Mouse (Mus musculus): ENCODE results near the gene Gm30083. TPM values are rescaled to one million over a fixed set of nuclear protein-coding genes. Genes with fewer than 3 reads are reported as not detected.

The Gm30083 gene
- polyA plus RNA-seq, 1 experiment from 2014 or later: not detected

GRCm38 (mm10) chr14:33997427-33997826 lies 17.6 kb downstream of the Gm30083 start:
- Histone ChIP-seq H3K4me3 (replicated peaks) (no peak overlapping the region), H3K27ac (no peak overlapping the region), H3K27me3 (replicated peaks) (no peaks in the 10 kb centered on the region), H3K9me3 (no peaks in the 10 kb centered on the region), H3K36me3 (no peaks in the 10 kb centered on the region), H3K9ac (no peak overlapping the region), H3K4me1 (no peaks in the 10 kb centered on the region), H3K4me2 (no peak overlapping the region)
- ATAC-seq (ENCODE audit: insufficient read depth, low FRiP score, low read depth): no peak
- 51% methylated on average over 6 of the region's 6 CpGs for WGBS

GRCm38 (mm10) chr14:33993521-33994289 lies 21.3 kb downstream of the Gm30083 start:
- Histone ChIP-seq H3K4me2 (no peak overlapping the region), H3K9ac (no peak overlapping the region), H3K36me3 (no peaks in the 10 kb centered on the region), H3K27ac (no peak overlapping the region), H3K27me3 (replicated peaks) (no peaks in the 10 kb centered on the region), H3K4me3 (replicated peaks) (no peak overlapping the region), H3K9me3 (no peaks in the 10 kb centered on the region), H3K4me1 (no peaks in the 10 kb centered on the region)
- WGBS: 89% methylated on average over 6 of the region's 6 CpGs
- ATAC-seq (ENCODE audit: insufficient read depth, low FRiP score, low read depth): no peak

- H3K9me3 ChIP-seq: no peaks in the 10 kb centered on the region
- H3K27ac ChIP-seq: no peak overlapping the region
- no peaks in the 10 kb centered on the region for H3K27me3 ChIP-seq (replicated peaks)
- no peak overlapping the region for H3K4me2 ChIP-seq
- WGBS: 85% methylated on average over 9 of the region's 9 CpGs
- no peak overlapping the region for H3K9ac ChIP-seq
- H3K36me3 ChIP-seq: no peaks in the 10 kb centered on the region
- ATAC-seq (ENCODE audit: insufficient read depth, low FRiP score, low read depth): no peak
- H3K4me3 ChIP-seq (replicated peaks): no peak overlapping the region
- no peaks in the 10 kb centered on the region for H3K4me1 ChIP-seq
Observed at GRCm38 (mm10) chr14:33993051-33993450, 21.9 kb downstream of the Gm30083 start.

- Histone ChIP-seq H3K4me3 (replicated peaks) (no peak overlapping the region), H3K4me2 (no peak overlapping the region), H3K9me3 (no peaks in the 10 kb centered on the region), H3K4me1 (no peaks in the 10 kb centered on the region), H3K27ac (no peak overlapping the region), H3K9ac (no peak overlapping the region), H3K27me3 (replicated peaks) (no peaks in the 10 kb centered on the region), H3K36me3 (no peaks in the 10 kb centered on the region)
- WGBS: 67% methylated on average over 4 of the region's 4 CpGs
- no peak for ATAC-seq (ENCODE audit: insufficient read depth, low FRiP score, low read depth)
Observed at GRCm38 (mm10) chr14:33991971-33992370, 23.0 kb downstream of the Gm30083 start.

DNA sequence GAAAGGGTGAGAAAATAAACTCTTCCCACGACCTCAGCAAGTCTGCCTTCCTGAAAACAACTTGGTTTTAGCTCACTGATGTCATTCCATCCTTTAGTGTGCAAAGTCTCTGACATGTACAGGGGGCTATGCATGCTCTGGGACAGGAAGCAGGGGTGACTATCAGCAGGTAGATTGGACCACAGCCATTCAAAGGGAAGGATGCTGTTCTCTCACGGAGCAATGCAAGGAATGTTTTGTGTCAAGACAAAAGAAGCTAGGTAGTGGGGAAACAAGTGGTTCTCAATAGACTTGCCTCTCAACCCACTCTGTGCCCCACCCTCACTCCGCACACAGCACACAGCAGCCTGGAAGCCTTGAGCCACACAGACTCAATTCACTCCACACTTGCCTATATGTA lies 25.8 kb downstream of the Gm30083 start:
- Histone ChIP-seq H3K4me3 (replicated peaks) (no peak overlapping the region), H3K9ac (no peak overlapping the region), H3K4me2 (no peak overlapping the region), H3K9me3 (no peaks in the 10 kb centered on the region), H3K27me3 (replicated peaks) (no peaks in the 10 kb centered on the region), H3K4me1 (no peaks in the 10 kb centered on the region), H3K36me3 (no peaks in the 10 kb centered on the region), H3K27ac (no peak overlapping the region)
- no peak for ATAC-seq (ENCODE audit: insufficient read depth, low FRiP score, low read depth)
- 53% methylated on average over 3 of the region's 3 CpGs for WGBS

GRCm38 (mm10) chr14:33978604-33979059 lies 36.4 kb downstream of the Gm30083 start, which contains the start of gene Zfp488:
TSS of gene Zfp488 (minus strand) at chr14:33978764.
- ATAC-seq (ENCODE audit: insufficient read depth, low FRiP score, low read depth): peak; percentile 65; the same call in 1 of the 2 replicates
- H3K27me3 ChIP-seq (replicated peaks): peaks cover 7% of the 10 kb centered on the region; the same call in 1 of the 2 replicates
- peak within 1 kb of the TSS; percentile 68 for H3K4me2 ChIP-seq
- no peaks in the 10 kb centered on the region for H3K36me3 ChIP-seq
- H3K4me3 ChIP-seq (replicated peaks): peak within 1 kb of the TSS; percentile 34
- H3K4me1 ChIP-seq: peaks cover 6% of the 10 kb centered on the region
- H3K9me3 ChIP-seq: no peaks in the 10 kb centered on the region
- no peak within 1 kb of the TSS for H3K27ac ChIP-seq
- WGBS: 2% methylated on average over 24 of the region's 25 CpGs
- H3K9ac ChIP-seq: no peak within 1 kb of the TSS

DNA sequence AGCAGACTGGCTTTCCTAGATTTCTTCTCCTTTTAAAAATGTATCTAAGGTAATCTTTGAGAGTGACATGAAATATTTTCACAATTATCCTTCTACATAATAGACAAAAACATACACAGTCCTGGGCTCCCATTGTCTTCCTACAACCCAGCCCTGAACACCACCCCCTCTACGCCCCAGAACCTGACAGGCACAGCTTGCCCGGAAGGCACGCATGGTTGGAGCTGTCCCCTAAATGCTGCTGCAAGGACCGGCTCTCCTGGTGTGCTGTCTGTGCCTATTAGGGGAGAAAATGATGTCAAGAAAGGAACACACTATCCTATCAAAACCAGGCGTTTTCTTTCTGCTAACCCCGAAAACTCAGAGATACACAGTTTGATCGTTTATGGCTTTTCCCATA lies 37.2 kb downstream of the Gm30083 start:
- Histone ChIP-seq H3K36me3 (no peaks in the 10 kb centered on the region), H3K4me3 (replicated peaks) (no peak overlapping the region), H3K27me3 (replicated peaks) (peaks cover 7% of the 10 kb centered on the region; the same call in 1 of the 2 replicates), H3K9me3 (no peaks in the 10 kb centered on the region), H3K27ac (no peak overlapping the region), H3K9ac (no peak overlapping the region), H3K4me2 (no peak overlapping the region), H3K4me1 (peaks cover 6% of the 10 kb centered on the region)
- ATAC-seq (ENCODE audit: insufficient read depth, low FRiP score, low read depth): no peak
- WGBS: 42% methylated on average over 7 of the region's 7 CpGs

GRCm38 (mm10) chr14:33974752-33975151 lies 40.2 kb downstream of the Gm30083 start:
- Histone ChIP-seq H3K9me3 (no peaks in the 10 kb centered on the region), H3K36me3 (no peaks in the 10 kb centered on the region), H3K4me2 (no peak overlapping the region), H3K4me3 (replicated peaks) (no peak overlapping the region), H3K27me3 (replicated peaks) (peaks cover 7% of the 10 kb centered on the region; the same call in 1 of the 2 replicates), H3K9ac (no peak overlapping the region), H3K27ac (no peak overlapping the region), H3K4me1 (peaks cover 6% of the 10 kb centered on the region)
- 69% methylated on average over 5 of the region's 5 CpGs for WGBS
- ATAC-seq (ENCODE audit: insufficient read depth, low FRiP score, low read depth): no peak

GRCm38 (mm10) chr14:33972679-33973078 lies 42.3 kb downstream of the Gm30083 start:
- H3K4me1 ChIP-seq: no peaks in the 10 kb centered on the region
- ATAC-seq (ENCODE audit: insufficient read depth, low FRiP score, low read depth): no peak
- no peak overlapping the region for H3K27ac ChIP-seq
- 49% methylated on average over 7 of the region's 7 CpGs for WGBS
- no peak overlapping the region for H3K4me3 ChIP-seq (replicated peaks)
- no peaks in the 10 kb centered on the region for H3K9me3 ChIP-seq
- H3K27me3 ChIP-seq (replicated peaks): no peaks in the 10 kb centered on the region; the same call in 1 of the 2 replicates
- H3K4me2 ChIP-seq: no peak overlapping the region
- no peak overlapping the region for H3K9ac ChIP-seq
- no peaks in the 10 kb centered on the region for H3K36me3 ChIP-seq

GRCm38 (mm10) chr14:33965675-33966074 lies 49.3 kb downstream of the Gm30083 start:
- Histone ChIP-seq H3K9me3 (no peaks in the 10 kb centered on the region), H3K4me3 (replicated peaks) (no peak overlapping the region)
- WGBS: 60% methylated on average over 7 of the region's 7 CpGs

GRCm38 (mm10) chr14:33959341-33959740 lies 55.6 kb downstream of the Gm30083 start:
- WGBS: 10% methylated on average over 9 of the region's 9 CpGs
- H3K4me3 ChIP-seq (replicated peaks): no peak overlapping the region
- no peaks in the 10 kb centered on the region for H3K9me3 ChIP-seq
- H3K27ac ChIP-seq: no peak overlapping the region
- H3K27me3 ChIP-seq (replicated peaks): no peaks in the 10 kb centered on the region
- no peak overlapping the region for H3K4me2 ChIP-seq
- ATAC-seq (ENCODE audit: insufficient read depth, low FRiP score, low read depth): no peak
- H3K4me1 ChIP-seq: no peaks in the 10 kb centered on the region
- H3K9ac ChIP-seq: no peak overlapping the region
- no peaks in the 10 kb centered on the region for H3K36me3 ChIP-seq

More at GRCm38 (mm10) chr14:33965675-33966074, 49.3 kb downstream of the Gm30083 start:
- no peak overlapping the region for H3K27ac ChIP-seq
- H3K27me3 ChIP-seq (replicated peaks): no peaks in the 10 kb centered on the region
- H3K9ac ChIP-seq: no peak overlapping the region
- H3K4me2 ChIP-seq: no peak overlapping the region
- H3K36me3 ChIP-seq: no peaks in the 10 kb centered on the region
- ATAC-seq (ENCODE audit: insufficient read depth, low FRiP score, low read depth): no peak
- H3K4me1 ChIP-seq: no peaks in the 10 kb centered on the region

DNA sequence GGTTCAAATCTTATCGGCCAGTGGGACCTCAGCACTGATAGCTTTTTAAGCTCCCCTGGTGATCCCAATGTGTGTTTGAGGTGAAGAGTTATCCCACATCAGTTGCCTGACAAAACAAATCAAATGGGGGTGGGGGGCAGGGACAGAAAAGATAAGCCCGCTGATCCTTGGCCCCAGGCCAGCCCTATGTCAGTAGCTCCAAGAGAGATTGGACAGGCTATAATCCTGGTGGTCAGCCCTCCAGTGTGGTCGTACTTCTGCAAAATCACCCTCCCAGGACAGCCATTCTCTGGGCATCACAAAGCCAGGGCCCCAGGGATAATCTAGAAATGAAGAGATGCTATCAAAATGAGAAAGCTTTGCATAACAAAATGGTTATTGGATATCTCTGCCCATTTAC lies 56.1 kb downstream of the Gm30083 start:
- Histone ChIP-seq H3K9me3 (no peaks in the 10 kb centered on the region), H3K9ac (no peak overlapping the region), H3K4me3 (replicated peaks) (no peak overlapping the region), H3K4me2 (no peak overlapping the region), H3K4me1 (no peaks in the 10 kb centered on the region), H3K27me3 (replicated peaks) (no peaks in the 10 kb centered on the region), H3K36me3 (no peaks in the 10 kb centered on the region), H3K27ac (no peak overlapping the region)
- WGBS: 43% methylated on average over 3 of the region's 3 CpGs
- ATAC-seq (ENCODE audit: insufficient read depth, low FRiP score, low read depth): no peak
